ENCODE assay signal across 24 mouse cellular contexts in the genomic region with DNA sequence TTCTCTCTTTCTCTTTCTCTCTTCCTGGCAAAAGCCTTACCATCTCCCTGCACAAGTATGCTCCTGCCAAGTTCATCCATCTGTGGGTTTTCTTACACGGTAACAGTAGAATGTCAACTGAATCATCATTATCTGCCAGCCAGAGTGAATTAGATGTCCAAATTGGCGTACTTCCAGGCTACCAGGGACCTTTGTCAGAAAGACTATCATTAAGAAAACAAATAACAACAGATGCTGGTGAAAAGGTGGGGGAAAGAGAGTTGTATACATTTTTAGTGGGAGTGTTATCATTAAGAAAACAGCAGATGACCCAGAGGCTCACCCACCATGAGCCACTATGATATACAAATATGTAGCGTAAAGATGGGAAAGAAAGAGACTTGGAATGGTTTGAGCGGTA. TPM values are rescaled to one million over a fixed set of nuclear protein-coding genes. Genes with fewer than 3 reads are reported as not detected.
DNase-seq lines count a peak whose midpoint lies in the region; ATAC-seq and TF ChIP-seq lines count a peak whose summit lies in the region.
"Had no signal": no experiment of that assay in that cellular context is flagged by ENCODE, and none has a peak within 500 bp of the region (broad histone marks: within the 10 kb centered on the region; RNA-seq: fewer than 3 reads in every experiment).

No protein-coding gene starts in this region.

- WGBS in spleen, adult 2 months, result 71% methylated on average over 4 of the region's 4 CpGs
- WGBS in lung, postnatal 0 days, result 59% methylated on average over 4 of the region's 4 CpGs
- WGBS in hindbrain, embryonic 13.5 days, result 86% methylated on average over 4 of the region's 4 CpGs
- 93% methylated on average over 4 of the region's 4 CpGs for WGBS in limb, embryonic 10.5 days

- no peak overlapping the region for H3K4me3 ChIP-seq in spleen, adult 2 months (ENCODE audit: extremely low read depth, insufficient read depth, insufficient read length)
- no peak overlapping the region for H3K4me3 ChIP-seq in G1E (ENCODE audit: low read depth, low read length)
- H3K4me3 ChIP-seq in lung, postnatal 0 days (ENCODE audit: low read depth, low read length), result no peak overlapping the region
- no peak overlapping the region for H3K4me3 ChIP-seq in hindbrain, embryonic 13.5 days
- no peak overlapping the region for H3K4me3 ChIP-seq in limb, embryonic 10.5 days
- H3K4me3 ChIP-seq: embryonic facial prominence, embryonic 15.5 days; forebrain, embryonic 10.5 days; heart, embryonic 15.5 days; myocyte; neural tube, embryonic 15.5 days had no signal

- no peak for TF ChIP-seq POLR2A in spleen, adult 2 months (IDR thresholded peaks at IDR 0.05; ENCODE audit: low read depth, low read length)

- DNase-seq in spleen, adult 2 months (ENCODE audit: low read depth in 1 of 2, low spot score in 2 of 2), result no peak
- DNase-seq in spleen, adult 18-20 months, result no peak
- peak; percentile 55 for DNase-seq in G1E (ENCODE audit: low spot score)
- DNase-seq in brain, adult 2 months (ENCODE audit: low read depth, low spot score), result peak; percentile 12
- no peak for DNase-seq in lung, postnatal 0 days (ENCODE audit: low spot score)
- no peak for DNase-seq in limb, embryonic 10.5 days (ENCODE audit: low spot score)
- DNase-seq: cerebellum, adult 9-10 months; kidney, adult 9 months; kidney, postnatal 4 days; lung, postnatal 36 days; right cerebral cortex, postnatal 25 days had no signal

- no peak for ATAC-seq in G1E (ENCODE audit: extremely low read depth, insufficient number of reproducible peaks, low FRiP score, poor library complexity, severe bottlenecking)
- peak; percentile 12 for ATAC-seq in megakaryocyte-erythroid progenitor cell, adult 5-6 weeks (replicated peaks; ENCODE audit: low FRiP score, low TSS enrichment, poor library complexity, severe bottlenecking)
- ATAC-seq in lung, postnatal 0 days, result no peak
- ATAC-seq in hindbrain, embryonic 13.5 days (ENCODE audit: low FRiP score), result no peak

- H3K36me3 ChIP-seq in spleen, adult 2 months (ENCODE audit: control insufficient read depth, insufficient read depth, low read length), result no peaks in the 10 kb centered on the region
- peaks cover 62% of the 10 kb centered on the region for H3K36me3 ChIP-seq in G1E (replicated peaks)
- H3K36me3 ChIP-seq in lung, postnatal 0 days (ENCODE audit: insufficient read depth, low read length), result no peaks in the 10 kb centered on the region
- no peaks in the 10 kb centered on the region for H3K36me3 ChIP-seq in hindbrain, embryonic 13.5 days
- no peaks in the 10 kb centered on the region for H3K36me3 ChIP-seq in limb, embryonic 10.5 days
- H3K36me3 ChIP-seq: embryonic facial prominence, embryonic 15.5 days; forebrain, embryonic 10.5 days; heart, embryonic 15.5 days; neural tube, embryonic 15.5 days had no signal

- no peak for TF ChIP-seq EP300 in lung, postnatal 0 days (IDR thresholded peaks at IDR 0.05)

- peaks cover 35% of the 10 kb centered on the region; the same call in 1 of the 2 replicates for H3K4me1 ChIP-seq in spleen, adult 2 months (ENCODE audit: control insufficient read depth, insufficient read depth, insufficient read length)
- H3K4me1 ChIP-seq in G1E (ENCODE audit: insufficient read depth, low read depth, low read length), result peaks cover 73% of the 10 kb centered on the region
- H3K4me1 ChIP-seq in lung, postnatal 0 days (ENCODE audit: insufficient read depth, low read depth, low read length), result no peaks in the 10 kb centered on the region
- H3K4me1 ChIP-seq in hindbrain, embryonic 13.5 days (replicated peaks), result no peaks in the 10 kb centered on the region; the same call in 1 of the 2 replicates
- H3K4me1 ChIP-seq in limb, embryonic 10.5 days, result peaks cover 27% of the 10 kb centered on the region

- TF ChIP-seq CTCF in spleen, adult 2 months (IDR thresholded peaks at IDR 0.05; ENCODE audit: extremely low read depth, insufficient read depth, insufficient read length, insufficient replicate concordance), result no peak
- TF ChIP-seq CTCF in G1E (IDR thresholded peaks at IDR 0.05; ENCODE audit: low read depth, low read length), result no peak
- no peak for TF ChIP-seq CTCF in lung, postnatal 0 days (IDR thresholded peaks at IDR 0.05)

- no peak overlapping the region for H3K9ac ChIP-seq in lung, postnatal 0 days (replicated peaks; ENCODE audit: low read depth)
- no peak overlapping the region for H3K9ac ChIP-seq in hindbrain, embryonic 13.5 days
- H3K9ac ChIP-seq: embryonic facial prominence, embryonic 15.5 days; heart, embryonic 15.5 days; neural tube, embryonic 15.5 days had no signal

- H3K9me3 ChIP-seq in G1E (replicated peaks), result no peaks in the 10 kb centered on the region
- no peaks in the 10 kb centered on the region for H3K9me3 ChIP-seq in lung, postnatal 0 days (ENCODE audit: low read length)
- H3K9me3 ChIP-seq in hindbrain, embryonic 13.5 days, result no peaks in the 10 kb centered on the region
- no peaks in the 10 kb centered on the region for H3K9me3 ChIP-seq in limb, embryonic 10.5 days (replicated peaks)
- H3K9me3 ChIP-seq: embryonic facial prominence, embryonic 15.5 days; forebrain, embryonic 10.5 days; heart, embryonic 15.5 days; neural tube, embryonic 15.5 days had no signal

- no peaks in the 10 kb centered on the region for H3K27me3 ChIP-seq in spleen, adult 2 months (ENCODE audit: control insufficient read depth, insufficient read depth, low read length)
- no peaks in the 10 kb centered on the region for H3K27me3 ChIP-seq in G1E (ENCODE audit: insufficient read depth, low read length)
- H3K27me3 ChIP-seq in lung, postnatal 0 days (replicated peaks; ENCODE audit: insufficient read depth, low read length), result no peaks in the 10 kb centered on the region
- H3K27me3 ChIP-seq in hindbrain, embryonic 13.5 days, result no peaks in the 10 kb centered on the region
- no peaks in the 10 kb centered on the region for H3K27me3 ChIP-seq in limb, embryonic 10.5 days (ENCODE audit: low read depth, poor library complexity, severe bottlenecking)
- H3K27me3 ChIP-seq: embryonic facial prominence, embryonic 15.5 days; heart, embryonic 15.5 days; neural tube, embryonic 15.5 days had no signal

- H3K27ac ChIP-seq in spleen, adult 2 months (ENCODE audit: insufficient read depth, low read length), result peak overlapping the region; percentile 75
- no peak overlapping the region for H3K27ac ChIP-seq in lung, postnatal 0 days (ENCODE audit: low read length)
- no peak overlapping the region for H3K27ac ChIP-seq in hindbrain, embryonic 13.5 days
- H3K27ac ChIP-seq in limb, embryonic 10.5 days, result no peak overlapping the region
- H3K27ac ChIP-seq: embryonic facial prominence, embryonic 15.5 days; forebrain, embryonic 10.5 days; neural tube, embryonic 15.5 days had no signal

- no peak overlapping the region for H3K4me2 ChIP-seq in lung, postnatal 0 days (replicated peaks; ENCODE audit: low read depth, low read length)
- H3K4me2 ChIP-seq in hindbrain, embryonic 13.5 days, result no peak overlapping the region
- H3K4me2 ChIP-seq: embryonic facial prominence, embryonic 15.5 days; midbrain, embryonic 11.5 days; neural tube, embryonic 15.5 days had no signal

RNA-seq across cellular contexts. Expression of a gene that starts 38.6 kb away (rescaled TPM):
- polyA plus RNA-seq in spleen, adult 2 months (2012; rRNA removed), result 4.2 and 4.4 TPM in 2 replicates
- 1.8 and 2.2 TPM in 2 replicates for total RNA-seq in G1E (2014; fragmentation: Nextera tagmentation)
- total RNA-seq in G1E (2017), result 3.7 and 3.9 TPM in 2 replicates
- 0.03 and 0.04 TPM in 2 replicates for polyA plus RNA-seq in G1E (2012)
- 0.64 TPM in 1 of 2 replicates, not detected in the other for total RNA-seq in megakaryocyte-erythroid progenitor cell, adult 5-6 weeks (2014; fragmentation: Nextera tagmentation)
- total RNA-seq in megakaryocyte-erythroid progenitor cell, adult 5-6 weeks (2017), result not detected in 2 replicates
- polyA plus RNA-seq in lung, postnatal 0 days (2015; fragmentation: Nextera tagmentation; extraction: Ambion mirVana), result 8.2 and 9.9 TPM in 2 replicates
- polyA plus RNA-seq in hindbrain, embryonic 13.5 days (2015; fragmentation: Nextera tagmentation; extraction: Ambion mirVana), result 1.2 TPM in 2 replicates
- polyA plus RNA-seq in limb, embryonic 10.5 days (2016; fragmentation: Nextera tagmentation; extraction: Ambion mirVana), result 0.38 and 0.61 TPM in 2 replicates
- polyA plus RNA-seq: myocyte had no signal

RNA-seq across cellular contexts. Expression of a gene that starts 48.3 kb away (rescaled TPM):
- polyA plus RNA-seq in spleen, adult 2 months (2012; rRNA removed), result 0.41 and 0.53 TPM in 2 replicates
- total RNA-seq in G1E (2014; fragmentation: Nextera tagmentation), result not detected in 2 replicates
- 0.11 and 0.46 TPM in 2 replicates for total RNA-seq in G1E (2017)
- polyA plus RNA-seq in G1E (2012), result not detected in 2 replicates
- total RNA-seq in megakaryocyte-erythroid progenitor cell, adult 5-6 weeks (2014; fragmentation: Nextera tagmentation), result not detected in 2 replicates
- total RNA-seq in megakaryocyte-erythroid progenitor cell, adult 5-6 weeks (2017), result not detected in 2 replicates
- polyA plus RNA-seq in lung, postnatal 0 days (2015; fragmentation: Nextera tagmentation; extraction: Ambion mirVana), result not detected in 2 replicates
- not detected in 2 replicates for polyA plus RNA-seq in hindbrain, embryonic 13.5 days (2015; fragmentation: Nextera tagmentation; extraction: Ambion mirVana)
- not detected in 2 replicates for polyA plus RNA-seq in limb, embryonic 10.5 days (2016; fragmentation: Nextera tagmentation; extraction: Ambion mirVana)
- total RNA-seq: adrenal gland, adult 18-20 months; hematopoietic stem cell, adult 5-6 weeks; layer of hippocampus, postnatal 14 days; left cerebral cortex, postnatal 36 days had no signal
- polyA plus RNA-seq: embryonic facial prominence, embryonic 15.5 days; forebrain, embryonic 10.5 days; heart, embryonic 15.5 days; intestine, embryonic 14.5 days; midbrain, embryonic 11.5 days; myocyte; neural tube, embryonic 15.5 days had no signal

Comparison
In these comparisons a context has a peak if more than half of its experiments do, and no peak if none do; other contexts are left out.
1. DNase-seq: peak in G1E (single experiment) and brain, adult 2 months (single experiment); none in spleen, adult 2 months (0 of 2), spleen, adult 18-20 months (0 of 2), lung, postnatal 0 days (single experiment) and limb, embryonic 10.5 days (single experiment).